12 mouse cellular contexts compared by ENCODE assay signal in the genomic region with DNA sequence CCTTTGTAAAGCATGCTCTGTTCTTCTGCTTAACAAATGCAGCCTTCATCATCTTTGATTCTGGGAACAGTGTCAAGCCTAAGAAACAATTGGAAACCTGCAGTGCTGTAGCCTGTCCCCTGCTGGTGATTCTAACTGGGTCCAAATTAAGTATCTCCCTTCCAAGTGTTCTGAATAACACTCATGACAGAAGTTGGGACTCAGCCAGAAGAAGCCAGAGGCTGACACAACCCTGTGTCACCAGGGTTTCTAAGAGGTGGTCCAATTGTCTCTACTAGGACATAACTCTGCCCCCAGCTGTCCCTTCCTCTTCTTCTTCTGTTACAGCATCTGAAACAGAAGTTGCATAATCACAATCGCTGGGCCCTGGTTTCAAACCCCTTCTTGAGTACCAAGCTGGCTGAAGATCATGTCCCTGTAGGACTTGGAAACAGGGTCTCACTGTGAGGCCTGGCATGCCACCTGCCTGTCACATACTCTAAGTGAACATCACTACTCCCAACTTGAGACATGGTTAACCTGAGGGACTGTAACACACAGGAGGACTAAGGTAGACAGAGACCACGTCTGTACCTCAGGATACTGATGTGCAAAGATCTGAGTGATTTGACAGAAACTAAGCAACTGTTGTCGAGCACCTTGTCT.
A peak's percentile ranks its signal among the peaks of the same experiment; 100 is the strongest.
DNase-seq lines count a peak whose midpoint lies in the region; TF ChIP-seq lines count a peak whose summit lies in the region.
"Had no signal": no experiment of that assay in that cellular context is flagged by ENCODE, and none has a peak within 500 bp of the region (broad histone marks: within the 10 kb centered on the region; RNA-seq: fewer than 3 reads in every experiment).

No protein-coding gene starts in this region.

- H3K79me2 ChIP-seq in CH12.LX (replicated peaks; ENCODE audit: control insufficient read depth, extremely low read depth, insufficient read depth, poor library complexity, severe bottlenecking), result no peaks in the 10 kb centered on the region

- H3K4me2 ChIP-seq in CH12.LX (ENCODE audit: insufficient read depth, low read depth, poor library complexity, severe bottlenecking), result no peak overlapping the region
- H3K4me2 ChIP-seq: limb, embryonic 12.5 days had no signal

- peak; percentile 42 for DNase-seq in layer of hippocampus, adult 11-12 months (ENCODE audit: low spot score)
- DNase-seq in layer of hippocampus, postnatal 36 days, result no peak
- DNase-seq in 3134 (ENCODE audit: extremely low read depth, insufficient read length, low spot score) (peak; percentile 11), CH12.LX (ENCODE audit: extremely low read depth) (no peak)
- peak; percentile 43 to 70 for DNase-seq in cerebellum, postnatal 36 days
- DNase-seq in thymus, postnatal 10 days (ENCODE audit: low spot score in 2 of 2), result no peak
- no peak for DNase-seq in thymus, adult 2 months
- no peak for DNase-seq in spleen, postnatal 14 days (ENCODE audit: low spot score in 2 of 2)
- DNase-seq: kidney, adult 8-10 months had no signal

- H3K27ac ChIP-seq in CH12.LX (ENCODE audit: insufficient read depth, low read depth), result no peak overlapping the region
- H3K27ac ChIP-seq in thymus, adult 2 months (ENCODE audit: control insufficient read depth, insufficient read depth, low read length), result no peak overlapping the region
- H3K27ac ChIP-seq: heart, embryonic 10.5 days; limb, embryonic 12.5 days had no signal

- H3K4me3 ChIP-seq in CH12.LX (replicated peaks in 1 of 3; ENCODE audit: low read depth in 2 of 3, low read length in 2 of 3, poor library complexity in 1 of 3), result no peak overlapping the region
- H3K4me3 ChIP-seq in thymus, adult 2 months (ENCODE audit: control insufficient read depth, insufficient read depth, low read length), result no peak overlapping the region
- H3K4me3 ChIP-seq: heart, embryonic 10.5 days; limb, embryonic 12.5 days had no signal

- peak in 1 of 2 experiments; percentile 8; a peak in 1 of 4 replicates for TF ChIP-seq CTCF in CH12.LX (conservative IDR thresholded peaks at IDR 0.05 in 1 of 2, IDR thresholded peaks at IDR 0.05 in 1 of 2; ENCODE audit: low read depth in 2 of 2, low read length in 2 of 2)
- no peak for TF ChIP-seq CTCF in thymus, adult 2 months (IDR thresholded peaks at IDR 0.05; ENCODE audit: borderline replicate concordance, control insufficient read depth, extremely low read depth, insufficient read depth, low read length, poor library complexity)

- no peaks in the 10 kb centered on the region for H3K27me3 ChIP-seq in CH12.LX (replicated peaks)
- no peaks in the 10 kb centered on the region for H3K27me3 ChIP-seq in thymus, adult 2 months (ENCODE audit: control insufficient read depth, insufficient read depth, low read length)
- H3K27me3 ChIP-seq: limb, embryonic 12.5 days; Patski had no signal

- no peak for TF ChIP-seq EP300 in CH12.LX (IDR thresholded peaks at IDR 0.05; ENCODE audit: low read length)

- H3K9me3 ChIP-seq in CH12.LX (replicated peaks; ENCODE audit: low read length), result no peaks in the 10 kb centered on the region
- H3K9me3 ChIP-seq: heart, embryonic 10.5 days; limb, embryonic 12.5 days had no signal

- WGBS in thymus, adult 2 months, result 86% methylated on average over 3 of the region's 3 CpGs

- peaks cover 10 to 21% of the 10 kb centered on the region in 2 experiments for H3K4me1 ChIP-seq in CH12.LX (ENCODE audit: control insufficient read depth in 1 of 2, insufficient read depth in 2 of 2)
- H3K4me1 ChIP-seq in thymus, adult 2 months (replicated peaks; ENCODE audit: control insufficient read depth, insufficient read depth, low read length), result no peaks in the 10 kb centered on the region
- H3K4me1 ChIP-seq: limb, embryonic 12.5 days had no signal

- no peak for TF ChIP-seq RAD21 in CH12.LX (IDR thresholded peaks at IDR 0.05; ENCODE audit: low read depth, low read length)

- dilution Hi-C loops in CH12.LX (cut with MboI; ENCODE audit: extremely low pct_ligation_motif_present, extremely low pct_unique_long_range_greater_than_20kb, low sequenced_read_pairs), result no loop called here

- TF ChIP-seq POLR2A in CH12.LX (IDR thresholded peaks at IDR 0.05; ENCODE audit: low read depth, low read length), result no peak
- TF ChIP-seq POLR2A in thymus, adult 2 months (IDR thresholded peaks at IDR 0.05; ENCODE audit: control insufficient read depth, extremely low read depth, insufficient read depth, low read length, poor library complexity), result no peak

- H3K36me3 ChIP-seq in CH12.LX (replicated peaks in 1 of 2; ENCODE audit: control insufficient read depth in 1 of 2, insufficient read depth in 1 of 2, low read length in 1 of 2), result peaks cover 0 to 7% of the 10 kb centered on the region in 2 experiments
- no peaks in the 10 kb centered on the region for H3K36me3 ChIP-seq in thymus, adult 2 months (ENCODE audit: control insufficient read depth, insufficient read depth, low read length)
- H3K36me3 ChIP-seq: heart, embryonic 10.5 days; limb, embryonic 12.5 days had no signal

- no peak overlapping the region for H3K9ac ChIP-seq in CH12.LX (ENCODE audit: insufficient read depth, low read depth)
- H3K9ac ChIP-seq: limb, embryonic 12.5 days had no signal

- in situ Hi-C loops in CH12.LX (cut with MboI; ENCODE audit: low pct_ligation_motif_present, low pct_unique_long_range_greater_than_20kb, low sequenced_read_pairs), result no loop called here

TF ChIP-seq in CH12.LX, 34 proteins besides CTCF, POLR2A, EP300 and RAD21:
- TF ChIP-seq NELFE (IDR thresholded peaks at IDR 0.05; ENCODE audit: low read depth, low read length), result no peak
- 0 out of 2 replicates have a peak, but pooled peaks have one; percentile 1 for TF ChIP-seq SMC3 (IDR thresholded peaks at IDR 0.05; ENCODE audit: low read depth, low read length)
- no peak for TF ChIP-seq HCFC1 (IDR thresholded peaks at IDR 0.05; ENCODE audit: low read depth, low read length)

Comparison
In these comparisons a context has a peak if more than half of its experiments do, and no peak if none do; other contexts are left out.
1. DNase-seq: peak in layer of hippocampus, adult 11-12 months (single experiment), 3134 (single experiment) and cerebellum, postnatal 36 days (2 of 2); none in layer of hippocampus, postnatal 36 days (0 of 2), CH12.LX (single experiment), thymus, postnatal 10 days (0 of 2), thymus, adult 2 months (single experiment) and spleen, postnatal 14 days (0 of 2).